Mouse (Mus musculus) heart, embryonic 16.5 days (tissue): ENCODE results near the gene Sytl3. TPM values are rescaled to one million over a fixed set of nuclear protein-coding genes. Genes with fewer than 3 reads are reported as not detected.
A peak's percentile ranks its signal among the peaks of the same experiment; 100 is the strongest.

Source experiments
- ATAC-seq: fragments of 200-750 bp; cut with Nextera tagmentation; replicated peaks from 2 replicates; pipeline ENCODE4 v1.8.0; 2017; ENCODE audit warnings: moderate number of reproducible peaks; ENCODE audit not compliant: insufficient read depth, low FRiP score; ENCODE audit errors: extremely low read depth
- H3K27ac ChIP-seq: fragments of 300-500 bp; sonication (generic); 2 replicates; pipeline ENCODE4 v1.5.1; 2014; ENCODE audit warnings: mild to moderate bottlenecking, low read length, control low read depth, moderate library complexity
- H3K27me3 ChIP-seq: fragments of 300-500 bp; sonication (generic); 2 replicates; pipeline ENCODE4 v1.6.1; 2014; ENCODE audit warnings: low read length, mixed read lengths; ENCODE audit not compliant: control insufficient read depth, insufficient read depth
- H3K36me3 ChIP-seq: fragments of 300-500 bp; sonication (generic); 2 replicates; pipeline ENCODE4 v1.6.1; 2014; ENCODE audit not compliant: control insufficient read depth, insufficient read depth
- H3K4me1 ChIP-seq: fragments of 300-500 bp; sonication (generic); 2 replicates; pipeline ENCODE4 v1.6.1; 2014; ENCODE audit warnings: low read length, mixed read lengths; ENCODE audit not compliant: control insufficient read depth, insufficient read depth
- H3K4me2 ChIP-seq: fragments of 300-500 bp; sonication (generic); 2 replicates; pipeline ENCODE4 v1.6.1; 2014; ENCODE audit warnings: low read depth, mild to moderate bottlenecking, control low read depth, low read length
- H3K4me3 ChIP-seq: fragments of 300-500 bp; sonication (generic); 2 replicates; pipeline ENCODE4 v1.5.1; 2014; ENCODE audit warnings: mild to moderate bottlenecking, control low read depth, low read length
- H3K9ac ChIP-seq: fragments of 300-500 bp; sonication (generic); 2 replicates; pipeline ENCODE4 v1.6.1; 2014; ENCODE audit warnings: low read length, control low read depth
- H3K9me3 ChIP-seq: fragments of 300-500 bp; sonication (generic); replicated peaks from 2 replicates; pipeline ENCODE4 v1.6.1; 2016; ENCODE audit warnings: low read length; ENCODE audit not compliant: control insufficient read depth
- WGBS: fragments of 180-500 bp; shearing (Covaris S2); extraction: QIAGEN DNeasy Blood & Tissue Kit; methylation state at CpG from one replicate; pipeline ENCODE4 v1.1.7; 2014; 5-methylcytosine and 5-hydroxymethylcytosine counted together
- polyA plus RNA-seq: library from polyadenylated mRNA; unstranded; fragments of >200 nt; fragmentation: Nextera tagmentation; extraction: Ambion mirVana; gene quantifications from 2 replicates; pipeline ENCODE4 v1.2.1, GENCODE M21; 2015

The Sytl3 gene
- polyA plus RNA-seq, 1 experiment from 2014 or later: 5.2 TPM

DNA sequence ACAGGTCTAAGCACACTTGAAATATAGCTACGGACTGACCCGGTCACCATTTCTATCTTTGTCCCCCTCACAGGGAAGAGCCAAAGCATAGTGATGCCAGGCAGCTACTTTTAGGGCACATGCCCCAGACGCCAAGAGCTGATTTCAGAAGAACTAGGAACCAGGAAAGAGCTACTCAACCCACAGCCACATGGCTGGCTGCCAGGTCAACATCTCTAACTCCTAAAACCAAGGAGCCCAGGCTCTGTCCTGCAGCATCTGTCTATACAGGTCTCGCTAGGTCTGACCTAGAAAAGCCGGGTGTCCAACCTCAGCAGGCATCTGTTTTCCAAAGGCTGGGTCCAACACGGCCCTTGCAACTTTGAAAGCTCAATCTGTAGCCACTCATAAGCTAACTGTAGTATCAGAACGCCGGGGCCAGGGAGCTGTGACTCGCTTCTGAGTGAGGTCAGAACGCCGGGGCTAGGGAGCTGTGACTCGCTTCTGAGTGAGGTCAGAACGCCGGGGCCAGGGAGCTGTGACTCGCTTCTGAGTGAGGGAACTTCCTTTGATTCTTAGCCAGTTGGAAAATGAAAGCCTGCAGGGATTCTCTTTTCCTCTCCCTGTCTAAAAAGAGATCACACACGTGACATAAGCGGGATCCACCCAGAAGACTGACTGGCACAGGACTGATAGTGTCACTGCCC, 90.0 kb downstream of the Sytl3 start:
- H3K4me2 ChIP-seq: peak overlapping the region; percentile 4; the same call in 1 of the 2 replicates

DNA sequence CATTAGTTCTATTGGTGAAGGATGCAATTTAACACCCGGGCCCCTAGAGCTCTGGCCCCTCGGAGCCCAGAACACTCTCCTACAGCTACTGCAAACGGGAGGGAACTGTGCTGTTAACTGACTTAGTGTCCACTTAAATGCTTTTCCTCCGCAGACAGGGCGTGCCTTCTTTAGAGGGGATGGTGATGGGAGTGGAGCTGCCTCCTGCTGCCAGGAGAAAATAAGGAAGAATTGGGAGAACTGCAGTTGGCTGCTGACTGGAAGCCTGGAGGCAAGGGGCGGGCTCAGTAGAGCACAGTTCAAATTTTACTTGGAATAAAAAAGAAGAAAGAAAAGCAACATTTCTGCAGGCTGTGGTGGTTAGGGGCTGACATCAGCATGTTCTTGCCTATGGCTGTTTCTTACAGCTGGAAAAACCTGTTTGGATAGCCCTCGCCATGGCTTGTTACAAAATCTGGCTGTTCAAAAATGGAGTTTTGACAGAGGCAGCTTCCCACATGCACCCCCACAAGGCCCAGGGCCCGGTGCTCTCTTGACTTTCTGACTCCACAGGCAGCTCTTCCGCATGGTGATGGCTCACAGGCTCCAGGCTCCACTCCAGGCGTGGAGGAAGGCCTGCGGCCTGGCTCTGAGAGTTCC, 92.4 kb downstream of the Sytl3 start:
- Histone ChIP-seq H3K36me3 (peaks cover 22% of the 10 kb centered on the region), H3K4me3 (no peak overlapping the region), H3K27me3 (no peaks in the 10 kb centered on the region), H3K4me2 (no peak overlapping the region), H3K9me3 (no peaks in the 10 kb centered on the region), H3K9ac (no peak overlapping the region), H3K4me1 (peaks cover 47% of the 10 kb centered on the region), H3K27ac (peak overlapping the region; percentile 5)
- 63% methylated on average over 11 of the region's 11 CpGs for WGBS
- no peak for ATAC-seq

More for the DNA sequence above, 90.0 kb downstream of the Sytl3 start:
- H3K9ac ChIP-seq: peak overlapping the region; percentile 49
- no peak overlapping the region for H3K4me3 ChIP-seq
- no peaks in the 10 kb centered on the region for H3K27me3 ChIP-seq
- no peaks in the 10 kb centered on the region for H3K9me3 ChIP-seq
- H3K4me1 ChIP-seq: peaks cover 59% of the 10 kb centered on the region
- H3K27ac ChIP-seq: peak overlapping the region; percentile 95
- H3K36me3 ChIP-seq: peaks cover 35% of the 10 kb centered on the region
- ATAC-seq: peak; percentile 15
- 31% methylated on average over 17 of the region's 17 CpGs for WGBS

DNA sequence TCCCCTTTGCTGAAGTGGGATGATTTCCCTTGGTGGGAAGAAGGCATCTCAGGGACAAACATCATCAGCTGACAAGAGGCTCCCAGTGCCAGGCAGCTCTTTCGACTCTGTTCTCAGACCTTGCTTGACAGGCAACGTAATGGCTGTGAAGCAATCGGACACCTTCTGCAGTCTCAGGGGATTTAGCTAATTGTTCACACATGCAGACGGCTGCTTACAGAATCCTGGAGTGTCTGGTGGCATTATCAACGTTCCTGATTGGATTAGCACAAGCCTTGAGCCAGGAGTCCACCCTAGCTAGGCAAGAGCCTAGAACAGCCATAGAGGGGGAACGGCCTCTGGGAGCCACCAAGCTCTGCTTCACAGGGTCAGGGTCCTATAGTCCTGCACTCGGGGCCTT, 93.5 kb downstream of the Sytl3 start:
- H3K4me2 ChIP-seq: no peak overlapping the region
- peak overlapping the region; percentile 5 for H3K27ac ChIP-seq
- peaks cover 37% of the 10 kb centered on the region for H3K4me1 ChIP-seq
- no peak for ATAC-seq
- no peak overlapping the region for H3K4me3 ChIP-seq
- H3K9me3 ChIP-seq: no peaks in the 10 kb centered on the region
- peaks cover 15% of the 10 kb centered on the region for H3K36me3 ChIP-seq
- 44% methylated on average over 7 of the region's 7 CpGs for WGBS
- H3K9ac ChIP-seq: no peak overlapping the region
- no peaks in the 10 kb centered on the region for H3K27me3 ChIP-seq

DNA sequence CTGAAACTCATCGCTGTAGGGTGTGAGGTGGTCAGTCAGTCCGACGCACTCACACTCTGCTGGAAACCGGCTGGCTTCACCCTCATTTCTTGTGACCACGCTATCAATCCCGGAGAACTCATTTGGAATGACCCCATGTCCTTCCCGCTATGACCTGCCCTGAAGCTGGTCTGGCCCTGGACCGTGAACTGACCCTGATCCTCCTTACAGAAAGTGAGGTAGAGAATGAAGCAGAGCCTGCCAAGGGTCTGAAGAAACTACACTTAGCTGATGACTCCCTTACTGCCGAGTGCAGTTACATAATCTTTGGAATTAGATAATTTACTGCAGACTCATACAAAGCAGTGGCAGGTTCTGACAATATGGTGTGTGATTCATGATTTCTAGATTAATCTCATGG, 96.3 kb downstream of the Sytl3 start:
- WGBS: 81% methylated on average over 9 of the region's 9 CpGs
- Histone ChIP-seq H3K27me3 (no peaks in the 10 kb centered on the region), H3K4me2 (no peak overlapping the region), H3K27ac (no peak overlapping the region), H3K4me1 (peaks cover 23% of the 10 kb centered on the region), H3K9me3 (no peaks in the 10 kb centered on the region), H3K4me3 (no peak overlapping the region), H3K36me3 (peaks cover 25% of the 10 kb centered on the region), H3K9ac (no peak overlapping the region)
- no peak for ATAC-seq

DNA sequence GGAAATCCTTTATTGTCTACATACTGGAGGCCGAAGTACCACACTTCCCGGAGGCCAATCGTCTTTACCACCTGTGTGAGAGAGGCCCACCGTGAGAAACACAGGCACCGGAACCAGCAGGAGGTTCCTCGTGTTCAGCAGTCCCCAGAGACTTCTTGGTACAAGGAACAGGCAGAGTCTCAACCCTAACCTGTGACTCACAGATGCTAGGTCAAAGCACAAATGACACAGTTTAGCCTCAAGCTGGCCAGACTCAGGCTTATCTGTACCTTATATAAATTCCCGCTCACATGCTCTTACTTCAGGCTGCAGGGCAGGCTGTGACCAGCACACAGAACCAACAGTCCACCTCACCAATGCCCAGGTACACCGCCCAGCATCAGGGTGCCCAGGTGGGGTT, 97.0 kb downstream of the Sytl3 start:
- Histone ChIP-seq H3K9ac (no peak overlapping the region), H3K27ac (no peak overlapping the region), H3K4me2 (no peak overlapping the region), H3K4me1 (peaks cover 24% of the 10 kb centered on the region), H3K27me3 (no peaks in the 10 kb centered on the region), H3K36me3 (peaks cover 21% of the 10 kb centered on the region), H3K4me3 (no peak overlapping the region), H3K9me3 (no peaks in the 10 kb centered on the region)
- WGBS: 78% methylated on average over 8 of the region's 8 CpGs
- no peak for ATAC-seq

DNA sequence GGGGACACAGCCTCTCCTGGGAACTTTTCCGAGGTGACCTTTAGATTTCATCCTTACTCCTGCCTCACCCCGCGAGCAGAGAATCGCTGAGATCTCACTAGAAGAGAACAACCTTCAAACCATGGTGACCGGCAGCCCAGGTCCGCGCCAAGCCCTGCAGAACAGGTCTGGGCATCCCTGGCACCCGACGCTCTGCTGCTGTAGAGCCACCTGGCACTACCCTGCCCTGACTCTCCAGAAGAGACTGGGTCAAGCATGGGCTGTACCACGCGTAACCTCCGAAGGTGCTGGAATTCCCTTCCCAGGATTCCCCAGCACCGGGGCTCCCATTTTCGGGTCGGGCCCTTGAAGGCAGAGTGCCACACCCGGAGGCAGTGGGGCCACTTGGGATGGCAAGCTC, 99.0 kb downstream of the Sytl3 start:
- Histone ChIP-seq H3K36me3 (peaks cover 19% of the 10 kb centered on the region), H3K9ac (no peak overlapping the region), H3K27ac (no peak overlapping the region), H3K27me3 (no peaks in the 10 kb centered on the region), H3K4me2 (no peak overlapping the region), H3K4me3 (no peak overlapping the region), H3K4me1 (peaks cover 18% of the 10 kb centered on the region), H3K9me3 (no peaks in the 10 kb centered on the region)
- 93% methylated on average over 16 of the region's 16 CpGs for WGBS
- no peak for ATAC-seq

DNA sequence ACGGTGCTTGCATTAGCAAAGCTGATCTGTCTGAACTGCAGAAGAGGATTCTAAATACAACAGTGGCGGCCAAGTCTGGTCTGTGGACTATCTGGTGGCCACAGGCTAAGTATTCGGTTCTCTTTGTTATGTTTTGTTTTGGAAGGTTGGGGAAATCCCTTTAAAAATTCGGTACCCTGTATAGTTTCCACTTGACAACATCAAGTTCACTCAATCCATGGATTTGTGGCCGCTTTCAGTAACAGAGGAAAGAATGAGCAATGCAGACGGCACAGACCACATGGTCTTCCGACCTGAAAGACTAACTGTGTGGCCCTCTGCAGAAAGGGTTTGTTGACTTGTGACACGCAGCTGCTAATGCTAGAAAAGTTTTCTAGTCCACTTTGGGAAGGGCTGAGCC, 100.0 kb downstream of the Sytl3 start:
- no peak overlapping the region for H3K9ac ChIP-seq
- H3K36me3 ChIP-seq: peaks cover 15% of the 10 kb centered on the region
- H3K9me3 ChIP-seq: no peaks in the 10 kb centered on the region
- H3K4me3 ChIP-seq: no peak overlapping the region
- peaks cover 28% of the 10 kb centered on the region for H3K4me1 ChIP-seq
- no peak overlapping the region for H3K4me2 ChIP-seq
- 87% methylated on average over 8 of the region's 8 CpGs for WGBS
- no peak for ATAC-seq
- no peak overlapping the region for H3K27ac ChIP-seq
- no peaks in the 10 kb centered on the region for H3K27me3 ChIP-seq

DNA sequence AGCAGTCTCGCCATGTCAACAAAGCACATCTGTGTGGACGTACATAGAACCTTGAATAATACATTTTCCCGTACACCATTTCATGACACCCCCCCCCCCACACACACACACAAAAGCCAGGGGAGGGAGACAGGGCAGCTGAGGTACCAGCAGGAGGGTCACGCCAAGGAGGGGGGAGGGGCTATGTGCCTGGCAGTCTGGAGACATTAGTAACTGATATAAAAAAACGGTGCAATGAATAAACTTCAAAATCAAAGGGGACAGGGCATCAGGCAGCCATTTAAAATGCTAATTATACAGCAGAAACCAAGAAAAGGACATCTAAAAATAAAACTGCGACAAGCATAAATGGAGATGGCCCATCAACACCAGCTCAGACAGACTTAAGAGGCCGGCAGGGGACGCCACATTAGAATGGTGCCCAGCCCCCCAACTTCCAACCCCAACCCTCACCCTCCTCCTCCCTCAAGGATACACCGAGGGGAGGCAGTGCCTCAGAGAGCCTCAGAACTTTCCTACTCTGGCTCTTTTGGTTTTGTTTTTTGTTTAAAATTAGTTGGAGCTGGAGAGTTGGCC, 100.9 kb downstream of the Sytl3 start:
- no peaks in the 10 kb centered on the region for H3K9me3 ChIP-seq
- peak overlapping the region; percentile 27 for H3K4me2 ChIP-seq
- peaks cover 35% of the 10 kb centered on the region for H3K4me1 ChIP-seq
- no peak overlapping the region for H3K9ac ChIP-seq
- H3K36me3 ChIP-seq: peaks cover 13% of the 10 kb centered on the region
- no peak overlapping the region for H3K4me3 ChIP-seq
- H3K27ac ChIP-seq: peak overlapping the region; percentile 74
- 52% methylated on average over 9 of the region's 9 CpGs for WGBS
- H3K27me3 ChIP-seq: no peaks in the 10 kb centered on the region
- peak; percentile 56; the same call in 1 of the 2 replicates for ATAC-seq
